Mouse (Mus musculus) embryonic facial prominence, embryonic 10.5 days (tissue): ENCODE data around the gene Pex3. TPM values are rescaled to one million over a fixed set of nuclear protein-coding genes. Genes with fewer than 3 reads are reported as not detected.

ENCODE experiments used
- DNase-seq: peaks from one replicate; pipeline ENCODE4 v3.0.0-alpha.2; 2017; ENCODE audit warnings: low spot score
- H3K27ac ChIP-seq: fragments of 300-500 bp; sonication (generic); replicated peaks from 2 replicates; pipeline ENCODE4 v1.5.1; 2016; ENCODE audit warnings: mild to moderate bottlenecking
- H3K27me3 ChIP-seq: fragments of 300-500 bp; sonication (generic); replicated peaks from 2 replicates; pipeline ENCODE4 v1.6.1; 2016; ENCODE audit warnings: low read depth, mild to moderate bottlenecking; ENCODE audit not compliant: poor library complexity, severe bottlenecking
- H3K36me3 ChIP-seq: fragments of 300-500 bp; sonication (generic); replicated peaks from 2 replicates; pipeline ENCODE4 v1.6.1; 2016; ENCODE audit warnings: mild to moderate bottlenecking, moderate library complexity
- H3K4me1 ChIP-seq: fragments of 300-500 bp; sonication (generic); 2 replicates; pipeline ENCODE4 v1.6.1; 2016
- H3K4me3 ChIP-seq: fragments of 300-500 bp; sonication (generic); 2 replicates; pipeline ENCODE4 v1.5.1; 2016; ENCODE audit warnings: mild to moderate bottlenecking, moderate library complexity
- H3K9me3 ChIP-seq: fragments of 300-500 bp; sonication (generic); 2 replicates; pipeline ENCODE4 v1.6.1; 2016; ENCODE audit warnings: mild to moderate bottlenecking
- WGBS: fragments of 180-500 bp; shearing (Covaris S2); methylation state at CpG from one replicate; pipeline ENCODE4 v1.1.7; 2016; 5-methylcytosine and 5-hydroxymethylcytosine counted together
- polyA plus RNA-seq: library from polyadenylated mRNA; unstranded; fragments of >200 nt; fragmentation: Nextera tagmentation; extraction: Ambion mirVana; gene quantifications from 2 replicates; pipeline ENCODE4 v1.2.1, GENCODE M21; 2016

Gene Pex3
- polyA plus RNA-seq: 16.3 and 19.8 TPM in 2 replicates

DNA sequence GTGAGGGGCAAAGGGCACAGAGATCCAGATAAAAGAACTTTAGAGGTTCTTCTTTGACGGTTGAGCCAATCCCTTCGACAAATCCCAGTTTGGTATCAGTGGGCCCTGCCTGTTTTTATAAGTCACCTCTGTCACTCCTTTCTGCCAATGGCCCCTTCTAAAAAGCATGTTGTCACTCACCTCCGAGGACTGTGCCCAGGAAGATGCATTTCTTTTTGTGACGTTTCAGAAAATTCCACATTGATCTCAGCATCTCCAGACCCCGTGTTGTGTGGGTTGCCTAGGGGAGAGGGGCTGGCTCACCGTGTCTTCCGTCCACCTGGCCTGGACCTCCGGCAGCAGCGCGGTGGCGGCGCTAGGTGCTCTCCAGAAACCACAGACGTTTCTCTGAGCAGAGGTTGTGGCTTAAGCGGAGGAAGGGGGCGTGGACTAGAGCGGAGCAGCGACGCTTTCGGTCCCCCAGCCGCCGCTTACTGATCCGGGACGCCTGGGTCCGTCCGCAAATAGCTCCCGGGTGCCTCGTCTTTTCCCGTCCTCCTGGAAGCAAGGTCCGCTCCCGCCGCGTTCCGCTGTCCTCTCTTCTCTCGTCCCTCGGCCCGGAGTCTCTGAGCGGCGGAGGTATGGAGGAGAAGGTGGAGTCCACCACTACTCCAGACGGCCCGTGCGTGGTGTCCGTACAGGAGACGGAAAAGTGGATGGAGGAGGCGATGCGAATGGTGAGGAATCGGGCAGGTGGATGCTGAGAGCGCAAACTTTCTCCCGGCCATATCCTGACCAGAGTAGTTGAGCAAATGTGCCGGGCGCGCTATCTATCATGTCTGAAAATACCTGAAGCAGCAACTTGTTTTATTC is at the start of gene Pex3, which contains the start of gene Adat2:
Pex3 (minus strand) TSS at position 497 of the 852 bp plus-strand sequence.
Adat2 (plus strand) TSS at position 249 of the 852 bp plus-strand sequence.
- under 1% methylated on average over 51 of the region's 51 CpGs for WGBS
- H3K4me1 ChIP-seq: peaks cover 16% of the 10 kb centered on the region
- no peaks in the 10 kb centered on the region for H3K9me3 ChIP-seq
- peak within 1 kb of the TSS; percentile 76 for H3K4me3 ChIP-seq
- peaks cover 3% of the 10 kb centered on the region; the same call in 1 of the 2 replicates for H3K36me3 ChIP-seq
- peak; percentile 93 for DNase-seq
- peak within 1 kb of the TSS; percentile 85 for H3K27ac ChIP-seq
- H3K27me3 ChIP-seq: no peaks in the 10 kb centered on the region

GRCm38 (mm10) chr10:13600926-13601325 is 48.0 kb upstream of the Pex3 start:
- Histone ChIP-seq H3K4me1 (no peaks in the 10 kb centered on the region), H3K4me3 (no peak overlapping the region), H3K9me3 (0 out of 2 replicates have a peak, but pooled peaks cover 2% of the 10 kb centered on the region), H3K36me3 (no peaks in the 10 kb centered on the region), H3K27ac (no peak overlapping the region), H3K27me3 (no peaks in the 10 kb centered on the region)
- DNase-seq: no peak
- WGBS: 57% methylated on average over 2 of the region's 2 CpGs

DNA sequence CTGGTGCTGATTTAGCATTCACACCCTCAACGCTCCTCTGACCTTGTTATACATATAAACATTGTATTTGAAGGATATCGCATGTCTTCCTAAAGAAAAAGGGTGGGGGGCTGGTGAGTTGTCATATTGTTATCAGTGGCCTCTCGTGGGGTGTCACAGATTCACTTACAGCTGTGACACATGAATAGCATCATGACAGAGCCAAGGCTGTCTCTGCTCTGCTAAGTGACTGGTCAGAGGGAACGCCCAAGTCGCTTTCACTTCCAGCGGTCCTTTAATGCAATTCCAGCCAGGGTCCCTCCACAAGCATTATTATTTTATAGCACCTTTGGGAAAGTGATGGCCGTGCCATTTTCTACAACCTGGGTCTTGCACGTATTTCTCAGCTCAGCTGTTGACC is 44.5 kb upstream of the Pex3 start:
- Histone ChIP-seq H3K27ac (no peak overlapping the region), H3K4me3 (no peak overlapping the region), H3K27me3 (no peaks in the 10 kb centered on the region), H3K4me1 (no peaks in the 10 kb centered on the region), H3K36me3 (no peaks in the 10 kb centered on the region), H3K9me3 (0 out of 2 replicates have a peak, but pooled peaks cover 2% of the 10 kb centered on the region)
- WGBS: 83% methylated on average over 8 of the region's 8 CpGs
- no peak for DNase-seq

- H3K4me3 ChIP-seq: no peak overlapping the region
- no peak for DNase-seq
- 0 out of 2 replicates have a peak, but pooled peaks cover 2% of the 10 kb centered on the region for H3K9me3 ChIP-seq
- no peak overlapping the region for H3K27ac ChIP-seq
- 83% methylated on average over 9 of the region's 9 CpGs for WGBS
- H3K36me3 ChIP-seq: no peaks in the 10 kb centered on the region
- H3K4me1 ChIP-seq: no peaks in the 10 kb centered on the region
- no peaks in the 10 kb centered on the region for H3K27me3 ChIP-seq
Observed at GRCm38 (mm10) chr10:13596866-13597265, 43.9 kb upstream of the Pex3 start.

- WGBS: 40% methylated on average over 3 of the region's 3 CpGs
- Histone ChIP-seq H3K36me3 (no peaks in the 10 kb centered on the region), H3K27ac (no peak overlapping the region), H3K9me3 (0 out of 2 replicates have a peak, but pooled peaks cover 2% of the 10 kb centered on the region), H3K4me1 (no peaks in the 10 kb centered on the region), H3K27me3 (no peaks in the 10 kb centered on the region), H3K4me3 (no peak overlapping the region)
- no peak for DNase-seq
Observed at GRCm38 (mm10) chr10:13596073-13596472, 43.1 kb upstream of the Pex3 start.

- no peak overlapping the region for H3K4me3 ChIP-seq
- H3K36me3 ChIP-seq: no peaks in the 10 kb centered on the region
- WGBS: 89% methylated on average over 3 of the region's 3 CpGs
- no peaks in the 10 kb centered on the region for H3K4me1 ChIP-seq
- DNase-seq: no peak
- H3K9me3 ChIP-seq: no peaks in the 10 kb centered on the region
- H3K27ac ChIP-seq: no peak overlapping the region
- no peaks in the 10 kb centered on the region for H3K27me3 ChIP-seq
Observed at GRCm38 (mm10) chr10:13593529-13593928, 40.6 kb upstream of the Pex3 start.

GRCm38 (mm10) chr10:13592196-13592595 is 39.3 kb upstream of the Pex3 start:
- WGBS: 90% methylated on average over 10 of the region's 10 CpGs
- no peaks in the 10 kb centered on the region for H3K4me1 ChIP-seq

GRCm38 (mm10) chr10:13587914-13588313 is 35.0 kb upstream of the Pex3 start:
- H3K4me3 ChIP-seq: no peak overlapping the region
- H3K27me3 ChIP-seq: no peaks in the 10 kb centered on the region
- no peak overlapping the region for H3K27ac ChIP-seq
- H3K9me3 ChIP-seq: no peaks in the 10 kb centered on the region
- H3K36me3 ChIP-seq: no peaks in the 10 kb centered on the region
- DNase-seq: no peak
- 79% methylated on average over 2 of the region's 2 CpGs for WGBS
- no peaks in the 10 kb centered on the region for H3K4me1 ChIP-seq

More at GRCm38 (mm10) chr10:13592196-13592595, 39.3 kb upstream of the Pex3 start:
- no peak for DNase-seq
- no peak overlapping the region for H3K27ac ChIP-seq
- no peaks in the 10 kb centered on the region for H3K36me3 ChIP-seq
- H3K9me3 ChIP-seq: no peaks in the 10 kb centered on the region
- no peaks in the 10 kb centered on the region for H3K27me3 ChIP-seq
- no peak overlapping the region for H3K4me3 ChIP-seq

- WGBS: 85% methylated on average over 7 of the region's 7 CpGs
- Histone ChIP-seq H3K4me3 (no peak overlapping the region), H3K36me3 (no peaks in the 10 kb centered on the region), H3K4me1 (no peaks in the 10 kb centered on the region), H3K27me3 (no peaks in the 10 kb centered on the region), H3K27ac (no peak overlapping the region), H3K9me3 (no peaks in the 10 kb centered on the region)
- DNase-seq: no peak
Observed at GRCm38 (mm10) chr10:13577123-13577522, 24.2 kb upstream of the Pex3 start.

- WGBS: 92% methylated on average over 6 of the region's 6 CpGs
- DNase-seq: no peak
Observed at GRCm38 (mm10) chr10:13572410-13572809, 19.5 kb upstream of the Pex3 start.

DNA sequence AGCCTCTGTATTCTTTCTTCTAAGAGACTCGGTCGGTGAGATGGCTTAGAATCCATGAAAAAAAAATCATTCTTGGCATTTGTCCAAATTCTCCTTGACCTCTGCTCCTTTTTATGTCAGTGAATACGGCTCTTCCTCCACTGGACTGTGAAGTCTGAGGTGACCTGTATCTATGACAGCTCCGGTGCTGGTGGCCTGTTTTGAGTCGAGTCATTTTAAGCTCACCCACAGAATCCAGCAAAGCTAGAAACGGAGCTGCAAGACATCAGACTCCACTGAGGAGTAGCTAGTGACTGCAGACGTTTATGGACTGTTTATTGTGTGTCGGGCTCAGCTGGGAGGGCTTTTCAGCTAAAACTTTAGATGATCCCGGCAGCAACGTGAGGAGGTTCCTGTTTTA is 19.1 kb upstream of the Pex3 start:
- Histone ChIP-seq H3K4me1 (peaks cover 6% of the 10 kb centered on the region), H3K9me3 (no peaks in the 10 kb centered on the region), H3K27ac (no peak overlapping the region), H3K4me3 (no peak overlapping the region), H3K36me3 (no peaks in the 10 kb centered on the region), H3K27me3 (no peaks in the 10 kb centered on the region; the same call in 1 of the 2 replicates)
- WGBS: 73% methylated on average over 10 of the region's 10 CpGs
- DNase-seq: no peak

More at GRCm38 (mm10) chr10:13572410-13572809, 19.5 kb upstream of the Pex3 start:
- no peaks in the 10 kb centered on the region for H3K9me3 ChIP-seq
- no peak overlapping the region for H3K4me3 ChIP-seq
- no peak overlapping the region for H3K27ac ChIP-seq
- H3K36me3 ChIP-seq: no peaks in the 10 kb centered on the region
- peaks cover 6% of the 10 kb centered on the region for H3K4me1 ChIP-seq
- no peaks in the 10 kb centered on the region; the same call in 1 of the 2 replicates for H3K27me3 ChIP-seq

GRCm38 (mm10) chr10:13570697-13571538 is 18.0 kb upstream of the Pex3 start:
- H3K36me3 ChIP-seq: no peaks in the 10 kb centered on the region

More at GRCm38 (mm10) chr10:13570697-13571538, 18.0 kb upstream of the Pex3 start:
- H3K27me3 ChIP-seq: peaks cover 2% of the 10 kb centered on the region; the same call in 1 of the 2 replicates
- 77% methylated on average over 9 of the region's 9 CpGs for WGBS
- no peak for DNase-seq
- H3K27ac ChIP-seq: no peak overlapping the region
- peaks cover 6% of the 10 kb centered on the region for H3K4me1 ChIP-seq
- H3K4me3 ChIP-seq: no peak overlapping the region
- H3K9me3 ChIP-seq: no peaks in the 10 kb centered on the region
